Mouse (Mus musculus) neutrophil, adult 5-6 weeks (primary cell): Measurements from ENCODE around the gene Grid1. TPM values are rescaled to one million over a fixed set of nuclear protein-coding genes. Genes with fewer than 3 reads are reported as not detected.

Source experiments
- ATAC-seq: fragments of 151-379, 151-347 bp; 2 replicates; pipeline ENCODE4 v1.8.0; 2017; ENCODE audit warnings: mild to moderate bottlenecking, moderate TSS enrichment; ENCODE audit not compliant: insufficient number of reproducible peaks, poor library complexity, low FRiP score, severe bottlenecking; ENCODE audit errors: extremely low read depth
- total RNA-seq: library from RNA; stranded (forward); fragments of 200-1000 nt; gene quantifications from 2 replicates; pipeline ENCODE4 v1.2.3, GENCODE M21; 2017

Gene Grid1
- total RNA-seq, 1 experiment from 2014 or later: not detected

DNA sequence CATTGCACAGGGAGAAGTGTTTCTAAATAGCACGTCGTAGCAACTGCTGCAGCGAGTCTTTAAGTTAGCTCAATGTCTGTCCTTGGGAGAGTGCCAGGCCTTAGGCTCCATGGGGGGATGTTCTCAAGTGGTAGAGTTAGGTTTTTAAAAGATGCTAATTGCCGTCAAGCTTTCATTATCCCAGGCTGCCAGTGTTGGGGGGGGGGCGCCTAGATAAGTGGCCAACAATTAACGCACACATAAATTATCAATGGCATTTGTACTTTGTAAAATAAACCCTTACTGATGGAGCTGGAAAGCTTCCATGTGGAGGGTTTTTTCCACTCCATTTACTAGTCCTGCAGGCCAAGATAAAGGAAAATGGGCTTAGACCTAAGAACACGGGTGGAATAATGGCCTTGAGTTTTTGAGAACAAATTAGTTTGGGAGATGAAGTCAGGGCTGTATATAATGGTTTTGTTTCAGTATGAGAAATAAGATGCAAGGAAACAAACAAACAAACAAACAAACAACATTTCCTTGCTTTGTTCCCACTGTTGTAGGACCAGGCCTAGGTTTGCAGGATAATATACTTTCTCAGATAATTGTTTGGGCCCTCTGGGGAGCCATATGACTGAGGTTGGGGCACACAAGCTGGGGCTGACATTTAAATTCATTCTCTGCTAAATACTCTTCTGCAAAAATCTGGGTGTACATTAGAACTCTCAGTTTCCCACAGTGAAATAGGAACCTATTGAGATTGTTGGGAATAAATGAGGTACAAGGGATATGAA, 425.1 kb downstream of the Grid1 start:
- ATAC-seq: no peak

DNA sequence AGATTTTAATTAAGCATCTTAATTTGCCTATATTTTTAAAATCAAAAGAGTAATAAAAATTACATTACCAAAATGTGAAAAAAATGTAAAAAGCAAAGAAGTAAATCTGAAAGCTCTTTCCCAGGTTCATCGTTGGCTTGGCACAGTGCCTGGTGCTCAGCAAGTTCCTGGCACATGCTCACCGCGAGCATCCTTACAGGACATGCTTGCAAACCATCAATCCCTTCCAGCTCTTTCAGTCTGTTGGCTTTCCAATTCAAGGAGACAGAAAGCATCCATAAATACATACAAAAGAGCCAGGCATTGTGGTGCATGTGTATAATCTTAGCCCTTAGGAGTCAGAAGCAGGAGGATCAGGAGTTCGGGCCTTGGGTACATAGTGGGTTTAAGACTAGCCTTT, 430.5 kb downstream of the Grid1 start:
- no peak for ATAC-seq

DNA sequence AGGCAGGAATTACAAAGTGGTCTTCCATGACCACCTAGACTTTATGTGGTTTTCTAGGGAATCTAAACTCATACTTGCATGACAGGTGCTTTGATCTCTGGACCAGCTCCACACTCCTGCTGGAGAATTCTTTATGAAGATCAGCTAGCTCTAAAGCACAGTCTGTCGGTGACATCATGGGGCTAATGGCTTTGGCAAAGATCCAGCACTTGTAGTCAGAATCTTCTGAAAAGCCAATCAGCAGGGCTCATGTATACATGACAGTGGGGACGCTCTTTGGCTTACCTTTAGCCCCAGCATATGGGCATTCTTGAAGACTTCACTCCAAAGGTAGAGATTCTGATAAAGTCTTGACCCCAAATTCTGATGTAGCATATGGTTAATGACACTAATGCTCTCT, 434.6 kb downstream of the Grid1 start:
- no peak for ATAC-seq

DNA sequence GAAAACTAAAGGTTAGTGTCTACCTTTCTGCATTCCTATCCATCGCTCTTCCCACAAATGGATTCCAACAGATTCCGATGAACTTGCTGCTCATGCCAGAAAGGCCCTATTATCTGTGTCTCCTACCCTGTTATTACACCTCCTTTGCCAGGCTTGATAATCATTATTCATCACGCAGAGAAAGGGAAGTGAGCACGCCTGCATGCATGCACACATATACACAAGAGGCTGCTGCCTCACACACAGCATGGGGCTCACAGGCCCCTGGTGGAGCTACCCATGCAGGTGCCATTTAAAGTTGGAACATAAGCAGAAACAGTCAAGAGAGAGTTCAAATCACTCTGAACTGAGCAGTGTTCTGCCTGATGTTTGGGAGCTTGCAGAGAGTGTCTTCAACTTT, 450.4 kb downstream of the Grid1 start:
- no peak for ATAC-seq

DNA sequence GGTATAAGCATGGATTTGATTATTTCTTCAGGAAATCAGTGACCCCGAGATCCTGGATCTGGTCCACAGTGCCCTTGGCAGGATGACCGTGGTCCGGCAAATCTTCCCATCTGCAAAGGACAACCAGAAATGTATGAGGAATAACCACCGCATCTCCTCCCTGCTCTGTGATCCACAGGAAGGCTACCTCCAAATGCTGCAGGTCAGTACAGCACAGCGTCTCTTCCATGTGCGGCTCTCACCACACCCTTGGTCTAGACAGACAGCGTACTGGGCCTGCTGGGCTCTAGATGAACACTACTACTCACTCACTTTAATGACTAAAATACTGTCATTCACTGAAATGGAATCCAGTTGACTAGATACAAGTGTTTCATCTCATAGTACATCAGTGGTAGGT, 489.3 kb downstream of the Grid1 start:
- ATAC-seq: no peak

DNA sequence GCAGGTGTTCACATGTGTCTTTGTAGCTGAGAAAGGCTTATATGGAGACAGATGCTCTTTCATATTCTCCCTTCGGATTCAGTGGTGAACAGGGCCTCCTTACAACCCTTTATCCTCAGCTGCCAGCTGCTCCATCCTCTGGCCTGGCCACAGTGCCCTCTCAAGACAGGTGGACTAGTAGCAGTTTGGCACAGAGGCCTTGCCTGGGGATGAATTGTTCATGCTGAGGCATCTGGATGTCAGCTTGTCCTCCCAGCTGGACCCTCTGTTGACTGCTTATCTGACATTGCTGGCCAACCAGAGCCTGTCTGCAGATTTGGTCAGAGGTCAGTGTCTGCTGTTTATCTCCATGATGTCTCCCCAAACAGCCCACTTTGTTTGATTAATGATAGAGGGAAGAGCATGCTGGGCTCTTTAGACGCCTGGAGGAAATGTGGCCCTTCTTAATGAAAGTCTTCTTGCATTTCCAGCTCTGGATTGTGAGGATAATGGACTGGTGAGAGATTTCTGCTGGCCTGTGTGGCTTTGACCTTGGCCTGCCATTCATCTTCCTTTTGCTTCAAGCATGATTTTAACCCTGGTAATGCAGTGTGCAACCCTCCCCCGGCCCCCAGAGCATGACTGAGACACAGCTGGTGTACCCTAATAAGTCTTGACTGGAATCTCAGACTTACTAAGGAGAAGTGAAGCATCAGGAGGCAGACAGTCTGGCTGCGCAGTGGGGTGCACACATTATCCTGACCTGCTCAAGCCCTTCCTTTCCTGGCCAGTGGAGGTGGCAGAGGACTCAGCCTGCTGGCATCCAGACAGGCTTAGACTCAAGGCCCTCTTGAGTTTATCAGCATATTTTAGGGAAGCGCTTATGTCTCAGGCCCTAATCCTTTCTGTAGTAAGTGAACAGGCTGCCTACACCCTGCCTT, 493.7 kb downstream of the Grid1 start:
- ATAC-seq: no peak

DNA sequence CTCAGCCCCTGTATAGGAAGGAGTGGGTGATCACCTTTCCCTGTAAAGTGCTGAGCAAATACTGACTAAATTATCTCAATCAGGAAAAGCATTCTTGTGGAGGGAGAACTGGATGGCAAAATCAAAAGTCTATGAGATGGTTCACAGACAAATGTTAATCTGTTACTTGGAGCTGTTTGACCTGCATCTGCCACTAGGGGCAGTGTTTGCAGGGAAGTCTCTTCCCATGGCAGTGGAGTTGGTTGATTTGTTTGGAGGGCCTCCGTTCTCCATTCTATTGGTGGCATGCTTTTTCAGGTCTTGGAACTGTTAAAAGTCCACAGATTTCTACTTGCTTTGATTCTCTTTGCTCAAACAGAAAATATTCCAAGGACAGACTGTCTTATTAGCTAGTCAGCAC, 506.4 kb downstream of the Grid1 start:
- ATAC-seq: no peak

DNA sequence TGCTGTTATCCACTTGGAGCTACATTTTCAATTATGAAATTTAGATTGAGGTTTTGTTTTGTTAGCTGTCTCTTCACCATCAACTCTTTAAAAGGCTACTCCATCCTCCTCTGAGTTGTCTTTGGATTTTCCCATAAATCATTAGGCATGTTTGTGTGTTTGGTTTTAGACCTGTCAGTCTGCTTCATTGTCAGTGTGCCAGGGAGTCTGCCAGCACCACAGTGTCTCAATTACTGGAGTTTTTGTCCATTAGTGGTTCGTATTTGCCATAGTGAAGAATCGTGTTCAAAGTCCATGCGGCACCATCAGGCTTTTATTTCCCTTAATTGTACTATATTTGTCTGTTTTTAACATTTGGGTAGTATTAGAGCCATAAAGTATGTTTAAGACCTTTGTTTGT, 516.7 kb downstream of the Grid1 start:
- ATAC-seq: no peak

DNA sequence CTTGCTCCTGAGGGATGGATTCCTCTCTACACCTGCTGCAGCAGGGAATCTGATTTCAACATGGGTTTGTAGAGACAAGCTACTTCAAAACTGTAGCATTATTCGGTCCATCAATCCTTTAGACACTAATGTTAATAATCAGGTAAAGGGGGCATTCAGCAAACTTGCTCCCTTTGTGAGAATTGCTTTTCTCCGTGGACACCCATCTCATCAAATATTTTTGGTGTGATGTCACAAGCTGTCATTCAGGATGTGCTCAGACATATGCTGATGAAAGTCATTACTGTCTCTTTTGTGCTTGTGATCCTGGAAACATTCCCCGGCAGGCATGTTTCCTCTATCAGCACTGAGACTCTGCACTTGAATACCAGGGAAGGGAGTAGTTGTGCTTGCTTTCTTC, 536.1 kb downstream of the Grid1 start:
- ATAC-seq: no peak

DNA sequence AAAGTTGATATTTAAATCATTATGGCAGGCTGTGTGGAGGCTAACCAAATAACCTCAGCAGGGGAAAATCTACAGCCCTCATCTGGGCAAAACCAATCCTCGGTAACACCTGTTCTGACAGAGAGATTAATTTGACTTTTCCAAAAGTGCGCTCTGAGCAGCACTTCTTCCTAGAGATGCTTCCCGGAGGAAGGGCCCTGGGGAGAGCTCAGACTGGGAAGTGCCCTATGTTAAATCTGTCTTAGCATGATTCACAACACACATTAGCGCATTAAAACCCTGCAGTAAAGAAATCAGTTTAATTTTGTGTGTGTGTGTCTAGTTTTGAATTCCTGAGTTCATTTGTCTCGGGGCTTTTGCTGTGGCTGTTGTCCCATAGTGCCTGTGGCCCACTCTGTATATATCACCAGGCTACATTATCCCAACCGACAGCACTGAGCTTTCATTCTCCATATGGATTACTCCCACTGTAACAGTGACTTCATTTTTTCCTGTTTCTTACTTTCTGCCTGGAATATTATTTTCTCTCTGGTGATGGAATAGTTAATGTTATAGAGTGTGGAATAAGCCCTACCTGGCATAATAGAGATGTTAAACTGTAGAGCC, 536.7 kb downstream of the Grid1 start:
- ATAC-seq: no peak

DNA sequence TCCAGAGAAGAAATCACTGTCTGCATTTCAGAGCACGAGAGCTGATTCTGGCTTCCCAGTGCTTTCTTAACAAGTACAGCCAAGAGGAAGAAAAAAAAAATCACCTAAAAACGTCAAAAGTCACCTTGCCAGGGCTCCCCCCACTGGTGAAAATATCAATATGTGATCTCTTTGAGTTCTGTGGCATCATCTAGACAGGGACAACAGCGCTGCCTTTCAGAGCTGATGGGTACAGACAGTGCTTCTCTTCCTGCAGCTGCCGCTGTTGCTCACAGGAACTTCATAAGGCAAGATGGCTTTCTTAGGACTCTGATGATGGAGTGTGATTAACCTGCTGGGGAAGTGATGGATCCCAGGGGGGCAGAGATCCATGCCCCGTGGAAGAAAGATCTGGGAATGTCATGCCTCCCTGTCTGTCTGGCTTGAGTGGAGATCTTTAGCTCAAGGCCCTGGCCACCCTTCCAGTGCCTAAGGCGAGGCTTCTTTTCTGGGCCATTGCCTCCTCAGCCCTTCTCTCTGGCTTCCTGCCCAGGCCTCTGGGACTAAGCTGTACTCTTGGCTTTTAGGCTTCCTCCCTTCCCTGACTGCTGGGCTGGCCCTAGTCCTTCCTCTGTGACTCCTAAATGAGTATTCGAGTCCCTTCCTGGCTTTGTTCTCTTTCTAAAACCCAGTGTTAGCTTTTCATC, 538.4 kb downstream of the Grid1 start:
- ATAC-seq: no peak

DNA sequence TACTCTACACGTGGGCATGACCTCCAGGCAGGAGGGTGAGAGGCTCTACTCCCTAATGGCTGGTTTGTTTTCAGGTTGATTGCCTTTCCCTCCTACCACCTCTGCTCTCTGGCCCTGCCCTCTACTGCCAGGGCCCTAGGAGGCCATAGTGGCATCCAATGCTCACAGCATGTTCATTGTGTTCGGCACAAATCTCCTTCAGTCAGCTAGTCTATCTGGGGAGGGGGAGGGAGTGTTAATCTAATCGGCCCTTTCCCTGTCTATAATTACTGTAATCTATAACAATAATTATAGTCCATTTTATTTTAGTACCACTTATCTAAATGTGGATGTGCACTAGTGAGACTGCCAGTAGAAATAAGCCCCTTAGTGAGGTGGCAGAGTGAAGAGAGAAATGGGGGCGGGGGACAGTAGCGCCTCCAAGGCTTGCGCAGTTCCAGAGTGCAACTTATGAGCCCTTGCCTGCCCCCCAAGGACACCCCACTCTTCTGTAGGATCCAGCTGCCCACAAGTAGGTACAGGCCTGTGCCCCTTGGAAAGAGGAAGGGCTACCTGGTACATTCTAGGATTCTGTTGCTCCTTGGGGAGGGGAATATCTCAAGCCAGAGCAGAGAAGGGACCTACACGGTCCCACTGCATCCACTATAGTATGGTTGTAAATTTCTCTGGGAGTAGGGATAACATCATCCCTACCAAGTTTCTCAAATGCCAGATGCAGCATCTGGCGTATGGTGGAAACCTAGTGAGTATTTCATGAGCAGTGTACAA, 545.5 kb downstream of the Grid1 start:
- no peak for ATAC-seq

DNA sequence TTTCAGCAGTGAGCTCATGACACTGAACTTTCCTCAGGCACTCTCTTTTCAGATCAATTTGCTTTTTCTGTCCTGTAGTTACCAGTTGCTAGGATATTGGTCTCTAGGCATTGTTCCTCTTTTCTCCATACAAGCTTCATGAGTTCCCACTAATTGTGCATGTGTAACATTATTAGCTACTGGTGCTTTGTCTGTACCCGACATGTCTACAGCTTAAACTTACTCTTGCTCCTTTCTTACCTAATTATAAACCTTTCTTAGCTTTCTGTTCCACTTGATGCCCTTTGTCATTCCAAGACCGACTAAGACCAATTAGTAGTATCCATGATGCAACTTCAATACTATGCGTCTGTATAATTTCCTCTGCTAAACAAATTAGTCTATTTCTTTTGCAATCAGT, 554.5 kb downstream of the Grid1 start:
- ATAC-seq: no peak

DNA sequence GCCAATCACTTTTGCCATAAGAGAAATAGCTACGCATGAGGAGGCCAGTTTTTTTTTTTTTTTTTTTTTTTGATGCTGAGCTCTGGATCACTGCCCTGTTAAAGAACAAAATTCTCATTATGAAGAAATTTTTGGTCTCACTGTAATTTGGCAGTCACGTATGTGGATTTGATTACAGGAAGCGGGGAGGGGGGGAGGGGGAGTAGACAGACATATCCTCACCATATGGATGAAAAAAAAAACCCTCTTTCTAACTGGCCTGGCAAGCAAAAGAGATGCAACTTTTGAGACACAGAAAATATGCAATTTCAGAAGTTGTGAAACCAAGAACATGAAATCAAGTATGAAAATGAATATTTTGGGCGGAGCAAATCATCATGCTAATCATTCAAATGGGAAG, 573.7 kb downstream of the Grid1 start:
- no peak for ATAC-seq

DNA sequence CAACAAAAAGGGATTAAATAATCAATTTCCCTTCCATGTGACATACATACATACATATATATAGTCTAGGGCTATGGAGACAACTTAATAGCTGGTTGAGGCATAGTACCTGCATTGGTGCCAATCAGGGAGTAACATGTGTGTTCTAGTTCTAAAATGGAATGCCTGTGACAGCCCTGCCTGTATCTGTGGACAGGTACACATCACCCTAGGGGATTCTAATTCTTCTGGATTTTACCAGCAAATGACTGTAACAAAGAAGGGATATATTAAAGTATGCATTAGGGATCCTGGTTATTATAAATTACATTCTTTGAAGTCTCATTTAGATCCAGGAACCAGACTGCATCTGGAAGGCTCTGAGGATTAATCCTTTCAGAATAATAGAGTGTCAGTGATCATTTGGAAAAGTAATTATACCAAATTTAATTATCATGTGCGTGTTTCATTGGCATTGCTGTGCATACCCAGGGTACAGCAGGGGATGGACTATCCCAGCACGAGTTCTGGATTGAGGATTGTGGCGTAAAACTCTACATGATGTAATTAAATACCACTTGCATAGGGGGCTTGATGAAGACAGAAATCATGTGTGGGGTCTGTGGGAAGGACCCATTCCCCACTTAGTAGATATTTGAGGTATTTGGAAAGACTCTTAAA, 584.5 kb downstream of the Grid1 start:
- no peak for ATAC-seq

DNA sequence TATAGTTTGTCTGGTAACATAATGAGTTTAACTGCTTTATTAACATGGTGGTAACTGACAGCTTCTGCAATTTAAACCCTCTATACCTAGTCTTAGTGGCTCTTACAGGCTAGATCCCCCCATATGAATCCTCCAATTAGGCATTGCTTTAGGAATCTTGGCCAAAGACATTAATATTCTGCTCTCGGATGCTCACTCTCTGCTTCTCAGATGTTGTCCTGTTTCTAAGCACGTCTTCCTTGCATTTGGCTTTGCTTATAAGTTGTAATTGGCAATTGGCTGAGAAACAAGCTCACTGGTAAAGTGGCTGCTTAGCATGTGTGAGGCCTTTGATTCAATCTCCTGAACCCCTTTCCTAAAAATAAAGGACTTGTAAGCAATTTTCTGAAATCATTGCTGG, 610.4 kb downstream of the Grid1 start:
- ATAC-seq: no peak

DNA sequence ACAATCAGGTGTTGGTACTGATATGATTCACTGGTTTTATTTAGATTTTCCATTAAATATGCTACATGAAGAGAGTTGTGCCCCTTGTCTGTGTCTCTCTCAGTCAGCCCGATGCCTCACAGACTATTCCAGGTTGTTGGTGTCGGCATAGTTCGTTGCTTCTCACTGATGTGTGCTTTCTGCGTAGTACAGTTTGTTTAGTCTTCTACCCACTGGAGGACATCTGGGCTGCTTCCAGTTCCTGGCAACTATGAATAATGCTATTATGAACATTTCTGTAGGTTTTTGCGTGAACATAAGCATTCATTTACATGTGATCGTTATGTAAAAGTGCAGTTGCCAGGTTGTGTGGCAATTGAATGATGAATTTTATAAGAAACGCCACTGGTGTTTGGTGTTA, 633.8 kb downstream of the Grid1 start:
- no peak for ATAC-seq

DNA sequence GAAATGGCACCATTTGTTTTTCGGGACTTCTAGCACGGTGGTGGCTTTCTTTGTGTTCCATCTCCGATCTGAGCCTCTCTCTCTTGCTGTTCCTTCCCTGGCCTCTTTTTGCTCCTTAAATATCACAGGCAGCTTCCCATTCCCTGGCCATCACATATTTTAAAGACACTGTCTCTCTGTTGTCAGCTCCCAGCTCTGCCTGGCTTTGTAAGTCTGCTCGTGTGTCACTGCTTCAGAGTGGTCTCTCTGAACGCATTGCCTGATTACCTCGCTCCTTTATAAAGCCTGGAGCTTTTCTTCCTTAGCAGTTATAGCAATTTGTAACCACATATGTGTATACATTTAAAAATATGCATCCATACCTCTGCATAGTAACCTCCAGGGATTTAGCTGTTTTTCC, 648.3 kb downstream of the Grid1 start:
- ATAC-seq: no peak
